Mouse (Mus musculus) gastrocnemius, postnatal 10 days (tissue): ENCODE data around the gene Ampd2. TPM values are rescaled to one million over a fixed set of nuclear protein-coding genes. Genes with fewer than 3 reads are reported as not detected.

Experiments used
- DNase-seq: peaks from one replicate; pipeline ENCODE4 v3.0.0; 2021; ENCODE audit warnings: mixed read lengths
- long read RNA-seq, 2 experiments: library from polyadenylated mRNA; stranded (forward); transcript quantifications; one replicate each; pipeline ENCODE4 v2.0.0; 2021
- total RNA-seq, 2 experiments: library from RNA; stranded (reverse); gene quantifications; 2 replicates each; pipeline ENCODE4 v1.2.3; 2021

Ampd2 gene
- total RNA-seq, result 10 to 100 TPM in 1 of 2 experiments, 1 to 10 TPM in 1; 9.5 to 15.0 TPM
- long read RNA-seq, experiment 1, transcript Ampd2-203 (18 exons, 3,650 nt), result minor isoform, 5 of 38 reads
- long read RNA-seq, experiment 1, transcript Ampd2-201 (18 exons, 3,368 nt), result major isoform, 7 of 38 reads
- long read RNA-seq, experiment 1, partial matches to known transcripts, result 9 of 38 reads
- long read RNA-seq, experiment 1, other reads (novel, unspliced or antisense), result 15 of 38 reads
- long read RNA-seq, experiment 2, partial matches to known transcripts, result 5 of 16 reads
- long read RNA-seq, experiment 2, other reads (novel, unspliced or antisense), result 3 of 16 reads

DNA sequence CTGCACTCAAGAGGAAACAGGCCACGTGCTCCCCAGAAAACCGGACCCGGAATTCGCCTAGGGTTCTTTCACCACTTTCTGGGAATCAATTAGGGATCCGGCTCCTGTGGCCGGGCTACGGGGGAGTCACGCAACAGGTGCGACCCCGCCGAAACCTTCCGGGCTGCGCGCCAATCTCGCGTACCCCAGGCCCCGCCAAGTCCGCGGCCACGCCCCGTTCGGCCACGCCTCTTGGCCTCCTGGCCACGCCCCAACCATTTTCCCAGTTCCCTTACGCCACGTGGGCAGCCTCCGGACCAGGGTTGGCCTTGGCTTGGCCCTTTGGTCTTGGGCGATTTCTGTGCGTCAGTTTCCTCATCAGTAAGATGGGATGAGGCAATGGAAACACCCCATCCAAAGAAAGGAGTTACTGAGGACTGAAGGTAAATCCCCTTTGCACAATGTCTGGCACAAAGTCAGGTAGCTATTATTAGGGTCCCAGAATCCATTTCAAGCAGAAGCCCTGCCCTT, at the start of gene Ampd2:
Gene Ampd2, minus strand, starts transcription at position 182 of the 510 bp plus-strand sequence.
- peak; percentile 89 for DNase-seq

DNA sequence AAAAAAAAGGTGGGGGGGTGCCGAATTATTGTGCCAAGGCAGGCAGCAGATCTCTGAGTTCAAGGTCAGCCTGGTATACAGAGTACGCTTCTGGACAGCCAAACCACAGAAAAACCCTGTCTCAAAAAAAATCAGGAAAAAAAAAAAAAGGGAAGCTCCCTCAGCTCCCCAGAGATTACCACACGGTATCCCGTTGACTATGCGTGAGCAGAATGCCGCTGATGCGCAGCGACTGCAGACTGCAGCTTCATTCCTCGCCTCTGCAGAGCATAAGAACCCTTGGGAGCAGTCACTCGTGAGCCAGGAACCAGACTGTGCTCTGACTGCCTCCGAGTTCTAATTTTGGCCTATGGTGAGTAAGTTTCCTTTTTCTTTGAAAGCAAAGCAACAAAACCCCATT, 48.2 kb upstream of the Ampd2 start:
- no peak for DNase-seq

DNA sequence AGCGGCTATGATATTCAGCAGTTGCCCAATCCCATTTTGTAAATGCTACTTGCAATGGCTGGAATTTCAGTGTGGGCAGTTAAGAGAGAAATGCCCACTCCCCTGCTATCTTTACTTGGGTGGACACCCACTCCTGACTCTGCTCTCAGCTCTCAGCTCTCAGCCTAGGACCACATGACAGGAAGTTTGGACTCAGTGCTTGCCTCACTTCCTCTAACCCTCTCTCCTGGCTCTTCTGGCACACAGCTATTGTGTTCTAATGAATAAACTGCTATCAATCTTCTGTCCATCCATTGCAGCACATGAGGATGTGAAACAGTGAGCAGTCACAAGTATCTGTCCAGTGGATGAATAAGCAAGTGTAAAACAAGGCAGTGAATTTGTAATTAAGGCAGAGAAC, 46.0 kb upstream of the Ampd2 start:
- DNase-seq, result no peak

- no peak for DNase-seq
These were observed 45.4 kb upstream of the Ampd2 start for GRCm38 (mm10) chr3:108131821-108132220.

- no peak for DNase-seq
These were observed 44.8 kb upstream of the Ampd2 start for GRCm38 (mm10) chr3:108131216-108131615.

DNA sequence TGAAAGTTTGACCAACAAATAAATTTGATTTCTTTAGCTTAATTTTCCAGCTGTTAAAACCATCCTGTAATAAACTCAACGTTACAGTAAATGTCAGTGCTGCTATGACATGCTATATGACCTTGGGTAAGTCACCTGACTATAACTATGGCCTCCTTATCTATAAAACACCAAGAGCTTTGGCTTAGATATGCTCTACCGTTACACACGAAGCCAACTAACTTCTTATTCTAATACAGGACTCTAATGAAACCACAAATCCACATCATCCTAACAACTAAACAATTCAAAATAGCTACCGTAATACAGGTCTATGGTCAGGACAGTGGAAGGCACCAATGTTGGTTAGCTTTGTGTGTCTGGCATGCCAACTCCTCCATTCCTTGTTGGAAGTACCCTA, 43.4 kb upstream of the Ampd2 start:
- DNase-seq, result no peak

DNA sequence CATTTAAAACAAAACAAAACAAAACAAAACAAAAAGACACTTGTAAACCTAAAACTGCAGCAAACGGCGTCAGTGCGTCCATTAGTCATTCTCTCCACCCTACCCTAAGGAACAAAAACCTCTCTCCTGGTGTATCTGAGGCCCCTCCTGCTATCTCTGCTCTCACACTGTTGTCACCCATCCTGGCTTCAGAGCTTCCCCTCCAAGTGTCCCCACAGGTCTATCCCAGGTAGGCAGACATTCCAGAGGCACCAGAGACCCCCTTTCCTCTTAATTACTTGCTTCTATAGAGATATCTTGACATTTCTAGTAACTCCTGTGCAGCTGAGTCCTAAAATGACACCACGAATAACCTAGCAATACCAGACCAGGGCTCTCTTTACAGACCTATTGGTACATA, 42.9 kb upstream of the Ampd2 start:
- DNase-seq, result no peak

DNA sequence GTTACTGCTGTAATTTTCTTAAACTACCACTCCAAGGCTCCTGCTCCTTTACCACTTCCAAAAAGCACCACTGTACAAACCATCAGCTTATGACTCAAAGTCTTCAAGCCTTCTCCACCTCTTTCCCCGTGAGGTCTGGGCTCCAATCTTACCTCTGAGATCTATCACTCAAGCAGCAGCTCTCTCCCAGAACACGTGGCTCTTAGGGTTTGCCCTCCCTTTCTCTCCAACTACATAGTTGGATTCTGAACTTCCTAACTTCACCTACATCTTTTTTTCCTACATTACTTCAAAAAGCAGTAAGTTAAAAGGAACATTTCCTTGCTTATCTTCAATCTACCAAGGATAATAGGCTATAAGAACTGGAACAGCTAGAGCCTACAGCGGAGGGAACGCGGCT, 42.1 kb upstream of the Ampd2 start:
- DNase-seq, result no peak

DNA sequence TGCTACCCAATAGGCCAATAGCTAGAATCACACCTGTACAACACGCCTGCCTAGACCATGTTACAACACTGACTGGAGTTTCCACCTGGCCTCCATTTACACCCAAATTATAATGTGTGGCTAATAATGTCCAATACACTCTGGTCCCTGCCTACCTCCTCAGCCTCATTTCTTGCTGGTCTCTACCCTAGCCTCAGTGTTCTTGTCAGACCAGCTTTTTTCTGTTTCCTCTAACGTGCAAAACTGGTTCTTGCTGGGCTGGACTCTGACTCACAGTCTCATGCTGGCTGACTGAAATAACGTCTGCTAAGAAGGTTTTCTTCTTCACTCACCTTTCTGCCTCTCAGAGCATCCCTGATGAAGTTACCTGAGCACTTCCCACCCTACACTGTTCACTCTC, 39.9 kb upstream of the Ampd2 start:
- no peak for DNase-seq

DNA sequence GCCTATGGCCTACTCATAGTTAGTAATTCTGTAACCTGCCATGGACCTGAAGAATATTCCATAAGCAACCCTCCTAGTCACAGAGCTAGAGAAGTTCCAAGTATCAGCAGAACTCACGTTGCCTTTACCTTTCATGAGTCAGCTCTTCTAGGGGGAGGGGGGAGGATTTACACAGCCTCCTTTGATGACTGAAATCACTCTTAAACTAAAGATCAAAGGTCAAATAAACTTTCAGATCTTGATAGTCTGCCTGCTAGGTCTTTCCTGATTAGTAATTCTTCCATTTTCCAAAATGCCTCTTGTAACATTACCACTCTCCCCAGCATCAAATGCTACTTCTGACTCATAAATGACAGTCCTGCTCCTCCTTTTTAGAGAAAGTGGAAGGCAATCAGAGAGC, 37.7 kb upstream of the Ampd2 start:
- no peak for DNase-seq

DNA sequence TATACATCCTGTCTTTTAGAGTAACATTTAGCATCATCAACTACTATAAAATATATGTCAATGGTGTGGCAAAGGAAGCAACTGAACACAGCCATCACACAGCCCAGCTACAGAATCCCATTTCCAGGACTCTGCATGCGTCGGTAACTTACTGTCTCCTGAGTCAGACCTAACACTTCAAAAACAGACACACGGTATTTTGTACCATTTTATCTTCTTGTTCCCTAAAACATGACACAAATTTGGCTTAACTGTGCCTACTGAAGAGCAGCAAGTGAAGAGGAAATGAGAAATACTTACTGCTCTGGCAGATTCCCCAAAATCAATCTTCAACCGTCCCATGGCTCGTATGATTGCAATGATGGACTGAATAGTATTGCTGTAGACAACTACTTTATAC, 36.8 kb upstream of the Ampd2 start:
- DNase-seq, result no peak

GRCm38 (mm10) chr3:108121101-108121500, 34.6 kb upstream of the Ampd2 start:
- DNase-seq, result no peak

DNA sequence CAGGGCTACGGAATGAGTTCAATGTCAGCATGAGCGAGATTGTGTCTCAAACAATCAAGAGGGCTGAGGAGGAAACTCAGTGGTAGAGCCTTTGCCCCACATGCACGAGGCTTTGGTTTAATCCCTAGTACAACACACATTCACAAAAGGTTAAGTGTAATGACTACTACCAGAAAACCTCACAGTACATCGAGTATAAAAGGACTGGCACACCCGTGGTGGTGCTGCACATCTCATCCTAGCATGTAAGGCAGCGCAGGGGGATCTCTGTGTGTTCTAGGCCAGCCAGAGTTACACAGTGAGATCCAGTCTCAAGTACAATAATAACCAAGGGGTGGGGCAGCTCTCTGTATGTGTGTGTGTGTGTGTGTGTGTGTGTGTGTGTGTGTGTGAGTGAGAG, 31.0 kb upstream of the Ampd2 start:
- DNase-seq, result no peak

DNA sequence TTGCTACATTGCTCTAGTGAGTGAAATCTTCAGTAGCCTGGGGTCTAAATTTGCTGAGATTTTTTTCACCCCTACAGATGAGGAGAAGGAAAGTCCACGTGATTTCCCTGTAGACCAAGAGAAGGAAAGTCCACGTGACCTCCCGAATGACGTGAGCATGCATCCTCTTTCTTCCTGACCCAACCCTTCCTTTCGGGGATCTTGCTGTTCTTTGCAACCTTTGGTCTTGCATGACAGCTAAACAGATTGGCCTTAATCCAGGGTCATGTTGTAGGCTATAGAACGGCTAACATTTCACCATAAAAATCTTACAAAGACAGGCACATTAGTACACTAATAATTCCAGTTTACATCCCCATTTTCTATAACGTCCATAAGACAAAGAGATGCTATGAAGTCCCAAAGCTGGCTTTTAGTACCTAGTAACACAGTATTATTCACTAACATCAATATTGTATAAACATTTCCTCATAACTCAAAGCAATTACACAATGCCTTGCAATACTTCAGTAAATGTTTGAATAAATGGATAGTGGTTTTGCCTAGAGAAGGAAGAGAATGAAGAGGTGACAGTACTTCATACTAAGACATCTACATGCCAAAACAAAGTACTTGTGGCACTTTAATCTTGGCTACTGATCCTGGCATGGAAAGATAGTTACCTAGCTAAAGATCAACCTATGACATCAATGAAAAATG, 27.3 kb upstream of the Ampd2 start:
- DNase-seq, result no peak

DNA sequence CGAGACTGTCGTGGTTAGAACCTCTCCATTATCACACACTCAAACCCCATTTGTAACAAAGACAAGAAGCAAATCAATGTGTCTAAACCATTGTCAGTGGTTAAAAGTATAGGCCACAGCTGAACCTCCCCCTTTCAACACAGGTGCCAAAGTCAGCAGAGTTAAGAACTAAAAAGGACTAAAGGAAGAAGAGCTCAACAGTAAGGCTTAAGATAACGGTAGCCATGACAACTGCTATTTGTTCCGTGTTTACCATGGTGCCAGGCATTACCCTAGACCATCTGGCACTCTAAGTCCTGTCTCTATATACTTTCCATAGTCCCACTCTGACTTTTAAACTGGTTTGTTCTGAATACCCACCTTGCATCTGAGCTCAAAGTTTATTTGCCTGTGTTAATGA, 26.2 kb upstream of the Ampd2 start:
- no peak for DNase-seq

DNA sequence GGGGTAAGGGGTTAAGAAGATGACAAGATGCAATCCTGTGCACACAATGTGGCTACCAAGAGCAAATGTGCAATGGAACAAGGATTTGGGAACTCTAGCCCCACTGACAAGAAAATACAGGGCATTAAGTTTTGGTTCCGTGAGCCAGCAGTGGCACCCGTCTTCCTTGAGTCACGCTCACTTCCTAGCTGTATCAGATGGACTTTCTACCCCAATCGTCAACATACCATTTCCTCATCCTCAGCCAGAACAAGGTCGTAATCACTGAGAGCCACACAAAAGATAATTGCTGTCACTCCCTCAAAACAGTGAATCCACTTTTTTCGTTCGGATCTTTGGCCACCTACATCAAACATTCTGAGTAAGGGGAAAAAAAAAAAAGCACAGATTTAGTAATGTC, 25.8 kb upstream of the Ampd2 start:
- no peak for DNase-seq

DNA sequence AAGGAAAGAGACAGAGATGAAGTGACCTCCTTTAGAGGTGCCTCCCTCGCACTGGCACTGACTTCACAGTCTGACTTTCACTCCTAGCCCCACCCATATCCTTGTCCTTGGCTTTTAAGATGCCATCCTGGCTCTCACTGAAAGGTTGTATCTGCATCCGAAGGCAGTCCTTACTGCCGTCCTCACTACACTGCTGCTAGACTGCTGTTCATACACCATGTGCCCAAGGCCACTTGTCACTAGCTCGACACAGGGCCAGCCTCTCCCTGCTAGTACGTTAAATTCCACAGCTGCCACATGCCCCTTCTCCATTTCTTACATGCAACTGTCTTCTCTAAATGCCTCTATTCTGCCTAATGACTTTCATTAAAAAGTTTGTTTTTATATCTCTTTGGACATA, 24.9 kb upstream of the Ampd2 start:
- DNase-seq, result no peak

- no peak for DNase-seq
These were observed 18.8 kb upstream of the Ampd2 start for GRCm38 (mm10) chr3:108105281-108105680.

DNA sequence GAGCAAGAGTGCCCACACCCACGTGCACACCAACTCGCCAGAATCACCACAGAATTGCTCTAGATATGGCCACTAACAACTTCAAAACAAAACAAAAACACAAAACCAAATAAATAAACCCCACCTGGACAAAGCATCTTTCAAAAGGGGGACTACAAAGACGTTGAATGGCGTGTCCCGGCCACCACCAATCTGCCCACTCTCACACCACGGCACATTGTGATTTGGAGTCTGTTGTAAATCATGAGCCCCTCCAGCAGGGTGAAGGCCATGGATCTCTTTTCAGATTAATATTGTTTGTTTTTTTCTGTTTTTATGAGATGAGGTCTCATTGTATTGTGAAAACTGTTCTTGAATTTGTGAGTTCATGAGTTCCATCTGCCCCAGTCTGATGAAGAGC, 15.6 kb upstream of the Ampd2 start:
- DNase-seq, result no peak

DNA sequence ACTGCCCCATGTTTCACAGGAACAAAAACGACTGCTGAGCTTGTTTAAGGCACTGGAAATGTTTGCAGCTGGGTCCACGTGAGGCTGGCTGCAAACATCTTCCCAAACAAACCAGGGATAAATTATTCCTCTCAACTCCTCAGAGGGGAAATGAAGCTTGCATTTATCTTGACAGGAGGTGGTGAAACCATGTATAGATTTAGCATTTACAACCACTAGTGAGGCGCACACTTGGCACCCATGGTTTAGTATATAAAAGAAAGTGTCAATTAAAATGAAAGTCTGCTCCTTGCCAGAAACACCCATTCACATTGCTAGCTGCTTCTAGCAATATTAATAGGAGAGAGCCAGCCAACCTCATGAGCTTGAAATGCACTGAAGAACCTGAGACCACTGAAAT, 15.1 kb upstream of the Ampd2 start:
- DNase-seq, result no peak

- DNase-seq, result no peak
These were observed 11.9 kb upstream of the Ampd2 start for GRCm38 (mm10) chr3:108098316-108098715.

DNA sequence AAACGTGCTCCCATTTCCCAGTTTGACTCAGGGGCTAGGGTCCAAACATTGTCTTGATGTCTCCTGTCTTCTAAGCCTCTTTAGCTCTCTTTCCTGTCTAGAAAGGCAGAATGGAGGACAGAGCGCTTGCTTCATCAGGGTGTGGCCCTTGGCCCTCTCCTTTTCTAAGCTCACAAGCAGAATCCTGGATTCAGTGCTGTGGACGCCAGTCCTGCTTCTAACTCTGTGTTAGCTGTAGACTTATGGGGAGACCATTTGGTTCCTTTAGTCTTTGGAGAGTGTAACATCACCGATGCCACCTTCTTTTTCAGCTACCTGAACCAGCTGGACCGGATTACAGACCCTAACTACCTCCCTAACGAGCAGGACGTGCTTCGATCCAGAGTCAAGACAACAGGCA, 11.2 kb upstream of the Ampd2 start:
- DNase-seq, result no peak

DNA sequence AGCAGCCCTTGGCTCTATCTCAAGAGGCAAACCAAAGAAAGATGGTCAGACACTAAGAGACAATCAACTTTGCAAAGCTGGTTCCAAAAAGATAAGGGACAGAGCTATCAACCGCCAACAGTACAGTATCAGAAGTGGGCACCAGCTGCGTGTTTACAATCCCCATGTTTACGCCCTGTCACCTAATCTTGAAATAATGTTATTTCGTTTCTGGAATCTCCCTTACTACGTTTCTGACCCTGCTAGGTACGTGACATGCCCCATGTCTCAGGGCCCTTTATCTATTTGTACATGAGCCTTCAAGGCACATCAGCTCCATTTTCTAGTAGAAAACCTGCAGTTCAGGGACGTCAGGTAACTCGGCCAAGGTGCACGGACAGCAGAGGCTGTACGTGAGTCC, 10.3 kb upstream of the Ampd2 start:
- DNase-seq, result no peak

DNA sequence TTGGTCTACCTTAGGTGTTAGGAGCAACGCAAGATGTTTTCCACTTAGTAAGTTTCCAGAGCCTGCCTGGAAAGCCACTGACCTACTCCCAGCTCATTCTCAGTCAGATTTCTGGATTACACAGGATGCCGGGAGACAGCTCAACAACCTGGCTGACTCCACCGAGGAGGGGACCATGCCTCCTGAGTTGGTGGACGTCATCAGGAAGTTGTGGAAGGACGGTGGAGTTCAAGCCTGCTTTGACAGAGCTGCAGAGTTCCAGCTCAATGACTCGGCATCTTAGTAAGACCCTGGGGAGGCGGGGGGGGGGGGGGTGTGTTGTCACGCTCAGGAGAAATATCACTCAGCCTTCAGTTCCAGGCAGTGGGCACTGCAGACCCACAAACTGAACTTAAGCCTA, 9.8 kb upstream of the Ampd2 start:
- no peak for DNase-seq
